Mouse (Mus musculus) megakaryocyte-erythroid progenitor cell, adult 5-6 weeks (primary cell): ENCODE measurements around the gene Mtif2. TPM values are rescaled to one million over a fixed set of nuclear protein-coding genes. Genes with fewer than 3 reads are reported as not detected.
A peak's percentile ranks its signal among the peaks of the same experiment; 100 is the strongest.
"Not testable (repeated sequence)": the region's sequence is repeated elsewhere in the genome, so short reads cannot be mapped to it uniquely, and the experiment has no call there.

ENCODE experiments used
- ATAC-seq: replicated peaks from 2 replicates; pipeline ENCODE4 v1.8.0; 2016; ENCODE audit warnings: mild to moderate bottlenecking, inconsistent platforms; ENCODE audit not compliant: severe bottlenecking, poor library complexity, low FRiP score, low TSS enrichment
- total RNA-seq, 2 experiments: library from RNA; stranded (forward) in 1 of 2; stranded (reverse) in 1 of 2; fragments of 200-1000, 215-1000 nt in 1 of 2; fragments of >200 nt in 1 of 2; fragmentation: Nextera tagmentation in 1 of 2; gene quantifications; 2 replicates each; pipeline ENCODE4 v1.2.3; 2014 to 2017

Mtif2 gene
- total RNA-seq (2014; fragmentation: Nextera tagmentation) (36.9 and 43.0 TPM in 2 replicates), total RNA-seq (2017) (117 and 131 TPM in 2 replicates)

DNA sequence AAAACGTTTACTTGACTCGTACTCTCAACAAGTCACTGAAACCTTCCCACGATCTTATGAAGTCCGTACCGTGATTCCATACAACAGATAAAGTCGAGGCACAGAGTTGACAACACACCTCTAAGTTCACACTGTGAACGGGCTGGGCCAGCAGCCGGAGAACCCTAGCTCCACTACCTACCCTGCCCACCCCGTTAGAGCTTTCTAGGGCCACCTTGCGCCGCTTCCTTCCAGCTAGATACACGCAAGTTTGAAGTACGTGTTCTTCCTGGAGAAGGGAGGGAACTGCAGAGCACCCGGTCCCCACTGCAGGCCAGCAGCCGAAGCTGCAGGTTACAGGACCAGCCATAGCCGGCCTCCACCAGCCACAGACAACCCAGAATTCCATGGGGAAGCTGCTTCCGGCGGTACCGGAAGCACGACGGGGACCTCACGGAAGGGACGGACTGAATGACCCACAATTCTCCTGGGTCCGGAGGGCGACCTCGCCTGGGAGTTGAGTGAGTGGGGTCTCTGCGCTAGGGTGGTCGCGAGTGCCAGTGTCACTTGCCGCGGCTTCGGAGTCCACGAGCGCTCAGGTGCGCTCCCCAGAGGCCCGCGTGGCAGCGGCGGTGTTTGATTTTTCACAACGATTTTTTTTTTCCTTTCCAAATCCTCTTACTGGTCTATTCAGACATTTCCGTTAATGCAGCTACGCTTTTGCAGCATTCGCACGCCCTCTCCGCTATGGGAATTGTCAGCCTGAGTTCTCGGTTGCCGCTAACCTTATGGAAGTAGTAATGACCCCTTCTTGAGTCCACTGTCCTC lies at the start of gene Mtif2:
Mtif2 (plus strand) TSS at position 421 of the 807 bp plus-strand sequence.
- ATAC-seq = peak; percentile 94

DNA sequence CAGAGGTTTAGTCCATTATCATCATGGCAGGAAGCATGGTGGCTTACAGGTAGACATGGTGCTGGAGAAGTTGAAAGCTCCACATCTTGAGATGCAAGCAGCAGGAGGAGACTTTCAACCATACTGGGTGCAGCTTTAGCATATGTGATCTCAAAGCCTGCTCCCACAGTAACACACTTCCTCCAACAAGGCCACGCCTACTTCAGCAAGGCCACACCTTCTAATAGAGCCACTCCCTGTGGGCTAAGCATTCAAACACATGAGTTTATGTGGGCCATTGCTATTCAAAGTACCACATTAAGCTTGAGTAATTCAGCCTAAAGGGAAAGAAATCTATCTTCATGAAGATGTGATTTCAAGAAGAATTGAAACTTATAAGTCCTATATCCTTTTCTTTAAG lies 33.1 kb upstream of the Mtif2 start:
- no peak for ATAC-seq

DNA sequence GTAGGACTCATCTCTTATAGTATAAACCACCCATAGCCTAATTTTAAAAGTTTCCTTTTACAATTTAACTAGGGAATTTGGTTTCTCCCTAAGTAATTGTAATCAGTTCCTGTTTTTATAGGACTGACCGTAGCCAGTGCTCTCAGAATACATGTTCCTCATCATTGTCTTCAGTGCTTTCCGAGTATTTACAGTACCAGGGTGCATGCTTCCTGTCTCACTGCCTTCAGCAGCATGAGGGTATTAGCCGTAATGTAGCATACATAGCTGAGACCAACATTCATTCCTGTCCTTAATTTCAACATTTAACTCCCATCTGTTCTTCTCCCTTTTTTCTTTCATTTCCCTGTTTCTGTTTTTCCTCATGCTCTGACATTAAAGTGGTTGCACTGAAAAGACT lies 29.2 kb upstream of the Mtif2 start:
- ATAC-seq = no peak

DNA sequence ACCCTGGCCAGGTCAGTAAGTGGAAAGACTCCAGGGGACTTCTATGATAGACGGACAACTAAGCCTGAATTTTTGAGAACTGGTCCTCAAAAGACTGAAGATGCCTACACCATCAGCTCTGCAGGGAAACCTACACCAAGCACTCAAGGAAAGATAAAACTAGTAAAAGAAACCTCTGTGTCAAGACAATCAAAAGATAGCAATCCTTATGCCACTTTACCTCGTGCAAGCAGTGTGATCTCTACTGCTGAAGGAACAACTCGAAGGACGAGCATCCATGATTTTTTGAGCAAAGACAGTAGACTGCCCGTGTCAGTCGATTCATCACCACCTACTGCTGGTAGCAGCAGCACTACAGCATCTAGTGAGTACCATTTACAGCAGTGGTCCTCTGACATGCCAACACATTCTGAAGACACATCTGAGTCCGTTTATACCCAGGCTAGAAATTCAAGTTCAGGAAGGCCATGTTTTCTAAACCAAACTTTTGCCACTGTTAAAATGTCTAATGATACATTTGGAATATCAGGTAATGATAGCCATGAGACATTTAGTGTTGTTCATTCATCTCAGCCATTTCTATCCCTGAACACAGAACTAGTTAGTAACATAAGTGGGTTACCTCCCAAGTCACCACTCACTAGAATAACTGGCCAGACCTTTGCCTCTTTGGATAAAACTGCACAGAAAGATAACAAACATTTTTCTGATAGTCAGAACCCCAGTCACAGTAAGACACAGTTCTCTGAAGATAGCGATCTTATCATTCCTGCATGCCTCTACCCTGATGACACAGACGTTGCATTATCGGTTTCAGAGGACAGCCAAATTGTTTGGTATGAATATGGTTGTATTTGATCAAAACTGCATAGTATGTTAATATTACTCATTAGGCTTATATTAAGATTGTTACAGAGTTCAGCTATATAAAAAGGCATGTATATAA lies 22.0 kb upstream of the Mtif2 start:
- ATAC-seq = peak; percentile 82

DNA sequence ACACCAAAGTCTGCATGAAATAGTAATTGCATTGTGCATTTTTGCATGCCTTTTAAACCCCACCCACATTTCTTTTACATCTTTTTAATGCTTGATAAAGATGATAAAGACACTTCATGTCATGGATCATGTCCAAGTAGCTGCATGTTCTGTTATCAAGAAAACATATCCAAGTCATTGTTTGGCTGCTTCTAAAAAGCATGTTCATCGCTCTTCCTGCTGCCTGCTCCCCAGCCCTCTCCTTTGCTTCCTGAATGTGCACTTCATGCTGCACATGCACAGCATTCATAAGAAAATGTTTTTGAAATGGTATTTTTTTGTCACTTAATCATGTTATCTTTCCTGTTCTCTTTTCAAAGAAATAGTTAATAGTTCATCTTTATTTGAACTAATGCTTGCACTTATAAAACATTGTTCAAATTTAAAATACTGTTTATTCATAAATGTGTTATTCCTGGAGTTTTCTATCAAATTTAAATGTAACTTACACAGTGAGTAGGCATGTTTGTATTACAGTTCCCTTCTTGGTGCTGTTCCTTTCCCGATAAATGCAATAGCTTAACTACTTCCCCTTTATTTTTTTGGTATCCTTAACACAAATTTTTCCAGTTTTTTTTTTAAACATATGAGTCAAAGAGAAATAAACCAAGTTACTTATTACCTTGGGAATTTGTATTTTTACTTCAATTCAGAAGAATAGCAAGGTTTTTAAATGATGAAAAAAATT lies 21.1 kb upstream of the Mtif2 start:
- peak; percentile 62 for ATAC-seq

DNA sequence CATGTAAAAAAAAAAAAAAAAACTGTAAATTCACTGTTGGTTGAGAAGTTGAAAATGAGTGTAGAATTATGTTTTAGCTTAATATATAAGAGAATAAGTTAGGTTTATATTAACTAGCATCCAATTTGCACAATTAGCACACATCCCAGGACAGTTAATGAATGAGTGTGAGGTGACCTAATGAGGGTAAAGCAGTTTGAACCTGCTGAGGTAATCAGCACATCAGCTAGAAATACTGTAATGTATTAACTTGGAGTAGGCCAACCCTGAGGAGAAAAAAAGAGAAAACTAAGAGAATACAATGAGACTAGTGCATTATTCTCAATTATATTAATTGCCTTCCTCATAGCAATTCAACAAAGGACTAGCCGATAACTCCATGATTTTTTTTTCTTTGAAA lies 16.8 kb upstream of the Mtif2 start:
- no peak for ATAC-seq

DNA sequence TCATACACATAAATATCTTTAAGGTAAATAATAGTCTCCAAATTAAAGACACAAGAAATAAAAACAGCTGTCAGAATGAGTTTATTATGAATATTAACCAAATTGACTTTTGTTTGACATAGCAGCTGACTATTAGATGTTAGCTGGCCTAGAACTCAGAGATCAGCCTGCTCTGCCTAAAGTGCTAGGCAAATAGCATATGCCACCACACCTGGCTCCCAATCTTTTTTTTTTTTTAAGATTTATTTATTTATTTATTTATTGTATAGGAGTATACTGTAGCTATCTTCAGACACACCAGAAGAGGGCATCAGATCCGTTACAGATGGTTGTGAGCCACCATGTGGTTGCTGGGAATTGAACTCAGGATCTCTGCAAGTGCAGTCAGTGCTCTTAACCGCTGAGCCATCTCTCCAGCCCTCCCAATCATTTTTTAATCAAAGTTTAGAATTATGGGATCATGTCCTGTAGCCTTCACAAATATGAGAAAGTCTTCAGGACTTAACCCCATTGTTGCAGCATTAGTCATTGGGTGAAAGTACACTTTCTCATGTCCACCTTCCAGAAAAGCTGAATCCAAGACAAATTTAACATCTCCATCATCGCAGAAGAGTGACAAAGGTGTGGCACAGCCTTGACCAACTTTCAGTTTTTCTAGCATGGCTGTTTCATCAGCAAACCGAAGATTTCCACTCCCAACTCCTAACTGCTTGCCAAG lies 13.2 kb upstream of the Mtif2 start:
- ATAC-seq = no peak

DNA sequence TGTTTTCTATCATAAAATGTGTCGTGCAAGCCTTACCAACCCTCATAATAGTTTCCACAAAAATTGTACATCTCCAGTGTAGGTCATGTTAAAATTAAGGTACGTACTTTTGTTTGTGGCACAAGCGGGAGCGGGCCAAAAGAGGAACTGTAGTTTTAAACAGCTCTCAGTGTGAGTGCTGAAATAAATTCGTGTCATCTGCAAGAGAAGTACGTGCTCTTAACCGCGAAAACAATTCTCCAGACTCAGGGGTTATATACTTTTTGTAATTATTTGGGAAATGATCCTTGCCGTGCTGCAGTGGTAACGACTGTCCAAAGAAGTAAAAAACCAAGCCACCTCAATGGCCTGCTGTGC lies 11.9 kb upstream of the Mtif2 start:
- ATAC-seq = peak; percentile 21; the same call in 1 of the 2 replicates

DNA sequence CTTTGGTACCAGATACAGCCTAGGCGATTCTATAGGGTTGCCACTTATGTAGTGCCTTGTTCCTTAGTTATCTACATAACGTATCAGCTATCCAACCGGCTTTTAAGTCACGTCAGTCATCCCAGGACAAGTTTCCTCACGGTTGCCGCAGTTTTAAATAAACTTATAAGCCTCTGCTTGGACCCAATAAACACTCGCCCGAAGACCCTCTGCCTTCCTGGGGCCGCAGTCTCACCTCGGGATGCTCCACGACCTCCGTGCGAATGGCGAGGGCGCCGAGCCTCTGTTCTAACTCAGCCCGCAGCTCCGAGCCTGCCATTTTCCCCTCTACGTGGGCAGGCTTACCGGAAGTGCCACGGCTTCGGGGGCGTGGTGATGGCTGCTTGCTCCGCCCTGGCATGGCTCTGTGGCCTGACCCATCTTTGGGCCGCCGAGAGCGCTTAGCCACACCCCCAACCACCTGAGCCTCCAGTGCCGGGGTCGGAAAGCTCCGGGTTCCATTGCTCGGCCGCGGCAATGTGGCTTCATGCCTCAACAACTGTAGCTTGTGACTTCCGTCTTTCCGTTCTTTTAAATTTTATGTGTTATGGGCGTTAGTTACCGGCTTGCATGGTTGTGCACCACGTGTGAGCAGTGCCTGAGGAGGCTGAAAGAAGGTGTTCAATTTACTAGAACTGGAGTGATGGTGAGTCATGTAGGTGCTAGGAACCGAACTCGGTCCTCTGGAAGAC lies 11.4 kb upstream of the Mtif2 start, which contains the start of gene Prorsd1:
Prorsd1 (minus strand) TSS at position 352 of the 731 bp plus-strand sequence.
- ATAC-seq = peak; percentile 99

DNA sequence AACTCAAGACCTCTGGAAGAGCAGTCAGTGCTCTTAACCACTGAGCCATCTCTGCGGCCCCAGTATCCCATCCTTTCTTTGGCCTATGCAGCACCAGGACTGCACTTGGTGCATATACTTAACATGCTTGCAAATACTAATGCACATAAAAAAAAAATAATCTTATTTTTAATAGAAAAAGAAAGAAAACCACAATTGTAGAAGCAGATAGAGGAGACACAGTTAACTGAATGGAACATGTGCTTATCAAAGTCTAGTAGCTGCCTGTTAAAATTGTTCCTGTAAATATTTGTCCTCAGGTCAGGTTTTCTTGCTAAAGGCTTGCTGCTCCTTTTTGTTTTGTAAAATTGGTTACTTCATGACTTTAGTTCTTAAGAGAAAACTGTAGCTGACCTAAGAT lies 12.0 kb downstream of the Mtif2 start:
- peak; percentile 43 for ATAC-seq

DNA sequence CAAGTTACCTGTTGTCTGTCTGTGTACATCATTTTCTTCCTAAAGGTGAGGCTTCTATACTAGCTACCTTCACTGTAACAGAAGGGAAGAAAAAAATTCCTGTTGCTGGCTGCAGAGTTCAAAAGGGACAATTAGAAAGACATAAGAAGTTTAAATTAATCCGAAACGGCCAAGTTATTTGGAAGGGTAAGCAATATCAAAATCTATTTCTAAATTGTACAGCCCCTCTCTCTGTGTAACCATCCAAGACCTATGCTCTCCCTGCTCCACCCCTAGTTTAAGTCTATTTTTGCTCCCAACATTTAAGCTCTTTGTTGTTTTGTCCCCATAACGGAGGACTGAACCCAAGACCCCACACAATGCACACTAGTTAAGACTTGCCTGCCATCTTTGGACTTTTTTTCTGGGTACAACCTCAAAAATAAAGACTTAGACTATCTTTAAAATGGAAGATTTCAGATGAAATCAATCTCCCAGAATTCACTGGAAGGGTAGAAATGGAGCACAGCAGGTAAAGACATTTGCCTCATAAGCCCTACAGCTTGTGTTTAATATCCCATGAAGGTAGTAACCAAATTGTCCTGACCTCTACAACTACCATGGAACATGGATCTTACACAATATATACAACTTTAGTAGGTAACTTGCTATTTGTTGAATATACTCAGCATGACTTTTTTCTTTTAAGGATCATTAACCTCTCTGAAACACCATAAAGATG lies 18.2 kb downstream of the Mtif2 start:
- no peak for ATAC-seq

DNA sequence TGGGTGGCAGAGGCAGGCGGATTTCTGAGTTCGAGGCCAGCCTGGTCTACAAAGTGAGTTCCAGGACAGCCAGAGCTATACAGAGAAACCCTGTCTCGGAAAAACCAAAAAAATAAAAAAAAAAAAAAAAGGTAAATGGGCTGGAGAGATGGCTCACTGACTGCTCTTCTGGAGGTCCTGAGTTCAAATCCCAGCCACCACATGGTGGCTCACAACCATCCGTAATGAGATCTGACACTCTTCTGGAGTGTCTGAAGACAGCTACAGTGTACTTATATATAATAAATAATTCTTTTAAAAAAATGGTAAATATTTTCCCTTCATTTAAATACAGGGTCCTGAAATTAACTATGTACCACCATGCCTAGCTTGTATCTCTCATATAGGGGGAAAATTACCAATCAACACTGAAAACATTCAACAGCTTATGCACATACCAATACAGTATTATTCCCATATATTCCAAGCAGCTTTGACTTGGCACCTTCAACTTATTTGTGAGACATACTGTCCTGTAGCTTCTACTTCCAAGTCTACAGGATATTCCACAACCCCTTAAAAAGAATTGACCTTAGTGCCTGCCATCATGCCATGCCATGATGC lies 19.0 kb downstream of the Mtif2 start:
- ATAC-seq = not testable (repeated sequence)

DNA sequence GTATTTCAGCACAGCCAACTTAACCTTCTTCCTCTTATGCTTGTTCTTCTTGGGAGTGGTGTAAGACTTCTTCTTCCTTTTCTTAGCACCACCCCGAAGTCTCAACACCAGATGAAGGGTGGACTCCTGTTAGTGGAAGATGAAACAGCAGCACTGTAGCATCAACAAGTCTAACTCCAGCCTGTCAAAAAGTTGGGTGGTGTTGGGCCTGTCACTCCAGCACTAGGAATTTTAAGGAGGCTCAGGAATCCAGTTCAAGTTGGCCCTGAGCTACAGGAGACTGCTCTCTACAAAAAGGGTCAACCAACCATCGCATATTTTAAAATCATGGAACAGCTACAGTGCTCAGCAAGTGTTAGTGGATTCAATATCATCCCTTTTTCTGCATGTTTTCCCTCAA lies 20.1 kb downstream of the Mtif2 start:
- ATAC-seq = not testable (repeated sequence)

DNA sequence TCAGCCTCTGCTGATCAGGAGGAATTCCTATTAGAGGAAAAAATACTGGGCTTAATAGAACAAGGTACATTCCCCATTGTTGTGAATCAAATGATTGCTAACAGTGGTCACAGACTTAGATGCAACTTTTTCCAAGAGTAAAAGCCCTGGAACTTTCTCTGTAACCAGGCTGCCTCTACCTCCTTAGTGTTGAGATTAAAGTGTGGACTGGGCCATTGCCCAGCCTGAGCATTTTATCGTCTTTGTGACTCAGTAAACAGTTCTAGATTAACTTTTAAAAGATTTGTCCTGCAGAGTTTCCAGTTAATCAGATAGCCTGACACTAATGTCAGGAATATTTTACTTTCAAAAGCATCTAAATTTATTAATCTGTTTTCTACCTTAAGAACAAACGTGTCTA lies 20.6 kb downstream of the Mtif2 start:
- no peak for ATAC-seq

DNA sequence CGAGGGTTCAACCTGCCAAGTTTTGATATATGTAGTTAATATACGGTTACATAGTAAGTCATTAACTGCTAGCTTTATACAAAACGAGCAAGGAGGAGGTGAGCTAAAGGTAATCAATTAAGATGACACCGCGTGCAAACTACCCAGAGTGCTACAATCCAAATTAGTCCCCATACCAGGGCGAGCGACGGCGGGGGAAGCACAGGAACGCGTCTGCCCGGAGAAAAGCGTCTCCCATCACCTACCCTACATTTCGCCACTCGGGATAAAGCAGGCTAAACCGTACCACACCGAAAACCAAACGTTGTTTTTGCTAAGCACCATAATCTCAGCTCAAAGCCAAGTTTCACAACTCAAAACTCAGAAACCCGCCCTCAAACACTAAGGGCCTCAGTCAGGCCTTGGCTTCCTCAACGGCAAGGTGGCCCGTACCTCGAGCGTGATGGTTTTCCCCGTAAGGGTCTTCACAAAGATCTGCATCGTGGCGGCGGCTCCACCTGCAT lies 21.1 kb downstream of the Mtif2 start:
- ATAC-seq = no peak; the same call in none of the 2 replicates

DNA sequence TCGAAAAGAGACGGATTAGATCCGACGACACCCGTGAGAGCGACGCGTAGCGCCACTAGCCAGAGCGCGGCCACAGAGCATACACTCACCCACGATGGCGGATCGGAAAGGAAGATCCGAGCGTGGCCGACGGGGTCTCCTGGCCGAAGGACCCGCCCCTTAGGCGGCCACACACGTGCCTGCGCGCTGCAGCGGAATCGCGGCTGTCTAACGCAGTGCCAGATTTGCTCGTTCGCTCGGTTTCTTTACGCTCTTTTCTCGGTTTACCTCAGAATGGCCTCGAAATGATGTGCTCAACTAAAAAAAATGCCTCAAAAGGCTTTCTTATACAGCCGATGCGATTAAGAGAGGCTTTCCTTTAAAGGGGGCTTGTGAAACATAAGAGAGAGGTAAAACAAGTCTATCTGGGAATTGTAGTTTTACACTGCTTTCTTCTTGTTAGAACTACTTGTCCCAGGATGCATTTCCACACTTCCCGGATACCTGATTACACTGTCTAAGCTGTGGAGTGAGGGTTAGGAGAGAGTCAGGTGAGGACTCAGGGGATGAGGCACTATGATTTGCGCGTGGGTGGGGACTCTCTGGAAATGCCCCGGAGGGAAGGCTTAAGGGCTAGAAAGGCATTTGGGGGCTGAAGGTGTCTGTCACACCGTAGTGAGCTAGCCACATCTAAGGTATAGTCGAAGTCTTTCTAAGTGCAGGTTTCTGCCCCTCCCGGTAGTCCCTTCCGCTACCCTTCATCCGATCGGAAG lies 21.7 kb downstream of the Mtif2 start, which contains the start of the genes Clhc1 and Rps27a:
Clhc1 (plus strand) TSS at position 199 of the 752 bp plus-strand sequence.
Rps27a (minus strand) TSS at position 358 of the 752 bp plus-strand sequence.
- peak; percentile 86 for ATAC-seq
